ENCODE assay signal across 20 mouse cellular contexts in genomic region chr9:123206526-123206925, GRCm38 (mm10). TPM values are rescaled to one million over a fixed set of nuclear protein-coding genes. Genes with fewer than 3 reads are reported as not detected.
A peak's percentile ranks its signal among the peaks of the same experiment; 100 is the strongest.
DNase-seq lines count a peak whose midpoint lies in the region; ATAC-seq lines count a peak whose summit lies in the region.
"Had no signal": no experiment of that assay in that cellular context is flagged by ENCODE, and none has a peak within 500 bp of the region (broad histone marks: within the 10 kb centered on the region; RNA-seq: fewer than 3 reads in every experiment).

No protein-coding gene starts in this region.

- DNase-seq in kidney, adult 11 months: peak; percentile 66
- DNase-seq in urinary bladder, postnatal 14 days (ENCODE audit: low spot score): peak; percentile 29
- no peak for DNase-seq in urinary bladder, adult 18-20 months (ENCODE audit: low spot score in 2 of 2)
- DNase-seq in kidney, postnatal 14 days: peak; percentile 50
- DNase-seq in left cerebral cortex, postnatal 36 days (ENCODE audit: low spot score in 2 of 2): no peak
- no peak for DNase-seq in left cerebral cortex, postnatal 4 days
- DNase-seq: cerebellum, adult 9-11 months; gastrocnemius, postnatal 10 days; heart, adult 2 months; heart, postnatal 10 days; liver, embryonic 13.5 days; thymus, adult 18-20 months had no signal

- H3K27ac ChIP-seq in kidney, embryonic 16.5 days (ENCODE audit: low read length): no peak overlapping the region
- no peak overlapping the region for H3K27ac ChIP-seq in midbrain, embryonic 16.5 days (ENCODE audit: low read length)
- H3K27ac ChIP-seq: heart, adult 2 months; hindbrain, embryonic 13.5 days; liver, embryonic 13.5 days; midbrain, embryonic 10.5 days; neural tube, embryonic 13.5 days had no signal

- H3K4me1 ChIP-seq in kidney, embryonic 16.5 days (ENCODE audit: insufficient read depth, low read length): no peaks in the 10 kb centered on the region
- H3K4me1 ChIP-seq in midbrain, embryonic 16.5 days (ENCODE audit: control insufficient read depth, insufficient read depth, low read length): no peaks in the 10 kb centered on the region
- H3K4me1 ChIP-seq: hindbrain, embryonic 13.5 days; liver, embryonic 13.5 days; midbrain, embryonic 10.5 days; neural tube, embryonic 13.5 days had no signal

- no peak for ATAC-seq in kidney, embryonic 16.5 days (ENCODE audit: low FRiP score, low TSS enrichment)
- ATAC-seq in midbrain, embryonic 16.5 days: no peak
- ATAC-seq: Patski had no signal

- no peaks in the 10 kb centered on the region for H3K9me3 ChIP-seq in kidney, embryonic 16.5 days (ENCODE audit: low read length)
- H3K9me3 ChIP-seq in midbrain, embryonic 16.5 days (replicated peaks; ENCODE audit: control insufficient read depth, low read length, poor library complexity, severe bottlenecking): no peaks in the 10 kb centered on the region
- H3K9me3 ChIP-seq: hindbrain, embryonic 13.5 days; liver, embryonic 13.5 days; midbrain, embryonic 10.5 days; neural tube, embryonic 13.5 days had no signal

- no peaks in the 10 kb centered on the region for H3K27me3 ChIP-seq in kidney, embryonic 16.5 days (ENCODE audit: insufficient read depth, low read length)
- H3K27me3 ChIP-seq in midbrain, embryonic 16.5 days (ENCODE audit: control insufficient read depth, insufficient read depth, low read depth, low read length): no peaks in the 10 kb centered on the region
- H3K27me3 ChIP-seq: hindbrain, embryonic 13.5 days; liver, embryonic 13.5 days; neural tube, embryonic 13.5 days; Patski had no signal

- H3K4me2 ChIP-seq in kidney, embryonic 16.5 days (replicated peaks; ENCODE audit: low read depth, low read length): no peak overlapping the region
- H3K4me2 ChIP-seq in midbrain, embryonic 16.5 days (ENCODE audit: low read length): no peak overlapping the region
- H3K4me2 ChIP-seq: hindbrain, embryonic 13.5 days; liver, embryonic 13.5 days; neural tube, embryonic 13.5 days had no signal

- WGBS in kidney, embryonic 16.5 days: 31% methylated on average over 2 of the region's 2 CpGs
- 64% methylated on average over 2 of the region's 2 CpGs for WGBS in midbrain, embryonic 16.5 days

- no peaks in the 10 kb centered on the region for H3K36me3 ChIP-seq in kidney, embryonic 16.5 days (ENCODE audit: insufficient read depth, low read length)
- H3K36me3 ChIP-seq in midbrain, embryonic 16.5 days (ENCODE audit: control insufficient read depth, insufficient read depth, low read length): no peaks in the 10 kb centered on the region
- H3K36me3 ChIP-seq: hindbrain, embryonic 13.5 days; liver, embryonic 13.5 days; midbrain, embryonic 10.5 days; neural tube, embryonic 13.5 days had no signal

- H3K4me3 ChIP-seq in kidney, embryonic 16.5 days (ENCODE audit: low read length): no peak overlapping the region
- no peak overlapping the region for H3K4me3 ChIP-seq in midbrain, embryonic 16.5 days (ENCODE audit: low read depth, low read length)
- H3K4me3 ChIP-seq: heart, adult 2 months; hindbrain, embryonic 13.5 days; liver, embryonic 13.5 days; midbrain, embryonic 10.5 days; neural tube, embryonic 13.5 days had no signal

- no peak overlapping the region for H3K9ac ChIP-seq in kidney, embryonic 16.5 days (replicated peaks; ENCODE audit: low read length)
- H3K9ac ChIP-seq in midbrain, embryonic 16.5 days (ENCODE audit: low read depth, low read length): no peak overlapping the region
- H3K9ac ChIP-seq: hindbrain, embryonic 13.5 days; liver, embryonic 13.5 days; neural tube, embryonic 13.5 days had no signal

- intact Hi-C loops in left cerebral cortex, postnatal 36 days (cut with DNase I): no loop called here
- intact Hi-C loops in left cerebral cortex, postnatal 4 days (cut with DNase I): no loop called here

RNA-seq across cellular contexts. Expression of gene Cdcp1, which starts 9.3 kb away (rescaled TPM):
- polyA plus RNA-seq in kidney, embryonic 16.5 days (2015; fragmentation: Nextera tagmentation; extraction: Ambion mirVana): 9.7 and 11.0 TPM in 2 replicates
- 0.07 and 0.19 TPM in 2 replicates for polyA plus RNA-seq in midbrain, embryonic 16.5 days (2015; fragmentation: Nextera tagmentation; extraction: Ambion mirVana)
- under 1 TPM; 0.14 to 0.27 TPM for total RNA-seq in left cerebral cortex, postnatal 36 days (2021)
- under 1 TPM; 0.20 to 0.30 TPM for total RNA-seq in left cerebral cortex, postnatal 4 days (2021)
- total RNA-seq: gastrocnemius, postnatal 10 days had no signal
- polyA plus RNA-seq: Patski had no signal

RNA-seq across cellular contexts. Expression of gene Tmem158, which starts 54.0 kb away (rescaled TPM):
- 3.6 and 4.7 TPM in 2 replicates for polyA plus RNA-seq in kidney, embryonic 16.5 days (2015; fragmentation: Nextera tagmentation; extraction: Ambion mirVana)
- 30.1 and 35.8 TPM in 2 replicates for polyA plus RNA-seq in midbrain, embryonic 16.5 days (2015; fragmentation: Nextera tagmentation; extraction: Ambion mirVana)
- total RNA-seq in left cerebral cortex, postnatal 36 days (2021): 10 to 100 TPM; 59.1 to 64.8 TPM
- total RNA-seq in left cerebral cortex, postnatal 4 days (2021): 100 to 1,000 TPM; 124 to 132 TPM

RNA-seq across cellular contexts. Expression of gene Clec3b, which starts 55.8 kb away (rescaled TPM):
- polyA plus RNA-seq in kidney, embryonic 16.5 days (2015; fragmentation: Nextera tagmentation; extraction: Ambion mirVana): 0.70 and 0.77 TPM in 2 replicates
- polyA plus RNA-seq in midbrain, embryonic 16.5 days (2015; fragmentation: Nextera tagmentation; extraction: Ambion mirVana): 2.2 and 3.6 TPM in 2 replicates
- 1 to 10 TPM; 3.5 to 4.0 TPM for total RNA-seq in left cerebral cortex, postnatal 36 days (2021)
- total RNA-seq in left cerebral cortex, postnatal 4 days (2021): 1 to 10 TPM; 7.3 to 8.2 TPM
- polyA plus RNA-seq: forebrain, embryonic 11.5 days; intestine, embryonic 14.5 days; Patski had no signal

Comparison
In these comparisons a context has a peak if more than half of its experiments do, and no peak if none do; other contexts are left out.
1. DNase-seq: peak in kidney, adult 11 months (single experiment), urinary bladder, postnatal 14 days (single experiment) and kidney, postnatal 14 days (single experiment); none in urinary bladder, adult 18-20 months (0 of 2), left cerebral cortex, postnatal 36 days (0 of 2) and left cerebral cortex, postnatal 4 days (single experiment).